Comparison of ENCODE assay signal across 20 mouse cellular contexts in the genomic region with DNA sequence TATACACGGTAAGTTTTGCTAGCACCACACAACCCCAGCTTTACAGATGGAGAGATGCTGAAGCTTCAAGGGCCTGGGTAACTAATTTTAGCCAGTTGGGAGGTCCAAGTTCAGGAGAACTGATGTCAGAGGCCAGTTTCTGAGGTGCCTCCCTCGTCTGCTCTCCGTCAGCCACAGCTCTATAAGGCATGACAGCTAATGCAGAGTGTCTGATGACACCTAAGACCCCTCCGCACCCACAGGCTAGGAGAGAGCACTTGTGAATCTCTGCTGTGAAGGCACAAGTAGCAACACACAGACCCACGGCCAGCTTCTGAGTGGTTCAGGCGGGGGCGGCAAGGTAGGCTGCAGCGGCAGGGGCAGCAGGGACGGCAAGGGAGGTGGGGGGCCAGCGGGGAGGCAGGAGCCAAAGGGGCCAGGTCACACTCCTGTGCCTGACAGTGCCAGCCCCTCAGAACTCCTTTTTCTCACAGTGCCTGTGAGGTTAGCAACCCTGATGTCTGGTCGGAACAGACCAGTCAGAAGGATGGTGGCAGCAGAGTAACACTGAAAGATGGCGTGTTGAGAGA.
DNase-seq lines count a peak whose midpoint lies in the region; ATAC-seq and TF ChIP-seq lines count a peak whose summit lies in the region.
"Had no signal": no experiment of that assay in that cellular context is flagged by ENCODE, and none has a peak within 500 bp of the region (broad histone marks: within the 10 kb centered on the region; RNA-seq: fewer than 3 reads in every experiment).

No protein-coding gene starts in this region.

- TF ChIP-seq CTCF in forebrain, postnatal 0 days (IDR thresholded peaks at IDR 0.05; ENCODE audit: low read depth), result no peak
- 0 out of 2 replicates have a peak, but pooled peaks have one; percentile 16 for TF ChIP-seq CTCF in liver, postnatal 0 days (IDR thresholded peaks at IDR 0.05; ENCODE audit: low read depth)

- DNase-seq in forebrain, embryonic 10.5 days (ENCODE audit: extremely low spot score, low spot score), result no peak
- DNase-seq in forebrain, postnatal 0 days, result no peak
- DNase-seq in heart, adult 8-10 months (ENCODE audit: low spot score), result no peak
- DNase-seq in liver, postnatal 0 days, result no peak
- DNase-seq in heart, postnatal 4 days, result peak; percentile 44
- no peak for DNase-seq in ovary, postnatal 10 days (ENCODE audit: low spot score)
- DNase-seq: adrenal gland, adult 8-10 months; cerebellum, adult 8-10 months; kidney, adult 11 months; kidney, postnatal 10 days; liver, embryonic 13.5 days; retina, postnatal 1 day had no signal

- H3K4me3 ChIP-seq in forebrain, embryonic 10.5 days, result no peak overlapping the region
- no peak overlapping the region for H3K4me3 ChIP-seq in forebrain, postnatal 0 days (ENCODE audit: low read depth, low read length)
- peak overlapping the region; percentile 24 for H3K4me3 ChIP-seq in heart, embryonic 15.5 days
- no peak overlapping the region for H3K4me3 ChIP-seq in liver, postnatal 0 days (ENCODE audit: low read depth, low read length)
- H3K4me3 ChIP-seq in liver, embryonic 12.5 days, result no peak overlapping the region
- H3K4me3 ChIP-seq: left cerebral cortex, adult 2 months; limb, embryonic 12.5 days; liver, embryonic 13.5 days had no signal

- no peak for TF ChIP-seq EP300 in liver, postnatal 0 days (IDR thresholded peaks at IDR 0.05; ENCODE audit: low read depth)

- H3K36me3 ChIP-seq in forebrain, embryonic 10.5 days (replicated peaks), result no peaks in the 10 kb centered on the region
- no peaks in the 10 kb centered on the region for H3K36me3 ChIP-seq in forebrain, postnatal 0 days (ENCODE audit: insufficient read depth)
- no peaks in the 10 kb centered on the region for H3K36me3 ChIP-seq in heart, embryonic 15.5 days
- H3K36me3 ChIP-seq in liver, postnatal 0 days (replicated peaks; ENCODE audit: insufficient read depth, low read length), result no peaks in the 10 kb centered on the region
- no peaks in the 10 kb centered on the region for H3K36me3 ChIP-seq in liver, embryonic 12.5 days
- H3K36me3 ChIP-seq: limb, embryonic 12.5 days; liver, embryonic 13.5 days had no signal

- ATAC-seq in forebrain, postnatal 0 days, result no peak
- peak; percentile 68 for ATAC-seq in heart, embryonic 15.5 days (replicated peaks; ENCODE audit: insufficient number of reproducible peaks, insufficient read depth, low FRiP score, low read depth)
- ATAC-seq in liver, postnatal 0 days, result no peak
- ATAC-seq in liver, embryonic 12.5 days, result no peak
- ATAC-seq: CD4-positive, CD25-positive, alpha-beta regulatory T cell, adult 4 months; forebrain, embryonic 16.5 days; Patski had no signal

- H3K9ac ChIP-seq in forebrain, postnatal 0 days, result no peak overlapping the region
- H3K9ac ChIP-seq in heart, embryonic 15.5 days, result peak overlapping the region; percentile 40
- H3K9ac ChIP-seq in liver, postnatal 0 days (replicated peaks), result no peak overlapping the region
- H3K9ac ChIP-seq in liver, embryonic 12.5 days, result no peak overlapping the region
- H3K9ac ChIP-seq: hindbrain, embryonic 14.5 days; limb, embryonic 12.5 days; liver, embryonic 13.5 days had no signal

- WGBS in forebrain, embryonic 10.5 days, result 89% methylated on average over 12 of the region's 12 CpGs
- 88% methylated on average over 12 of the region's 12 CpGs for WGBS in forebrain, postnatal 0 days
- 32% methylated on average over 12 of the region's 12 CpGs for WGBS in heart, embryonic 15.5 days
- 71% methylated on average over 12 of the region's 12 CpGs for WGBS in liver, postnatal 0 days (ENCODE audit: insufficient replicate concordance)
- WGBS in liver, embryonic 12.5 days (ENCODE audit: insufficient replicate concordance), result 60% methylated on average over 12 of the region's 12 CpGs

- H3K4me1 ChIP-seq in forebrain, embryonic 10.5 days, result 0 out of 2 replicates have a peak, but pooled peaks cover 4% of the 10 kb centered on the region
- no peaks in the 10 kb centered on the region for H3K4me1 ChIP-seq in forebrain, postnatal 0 days (ENCODE audit: insufficient read depth)
- peaks cover 24% of the 10 kb centered on the region for H3K4me1 ChIP-seq in heart, embryonic 15.5 days (replicated peaks)
- H3K4me1 ChIP-seq in liver, postnatal 0 days (ENCODE audit: insufficient read depth), result no peaks in the 10 kb centered on the region
- no peaks in the 10 kb centered on the region for H3K4me1 ChIP-seq in liver, embryonic 12.5 days
- H3K4me1 ChIP-seq: liver, embryonic 13.5 days had no signal

- H3K4me2 ChIP-seq in forebrain, postnatal 0 days (ENCODE audit: low read depth), result no peak overlapping the region
- peak overlapping the region; percentile 51 for H3K4me2 ChIP-seq in heart, embryonic 15.5 days
- no peak overlapping the region for H3K4me2 ChIP-seq in liver, postnatal 0 days (ENCODE audit: low read depth, low read length)
- H3K4me2 ChIP-seq in liver, embryonic 12.5 days, result no peak overlapping the region
- H3K4me2 ChIP-seq: hindbrain, embryonic 14.5 days; limb, embryonic 12.5 days; liver, embryonic 13.5 days had no signal

- no peaks in the 10 kb centered on the region for H3K9me3 ChIP-seq in forebrain, embryonic 10.5 days
- H3K9me3 ChIP-seq in forebrain, postnatal 0 days (ENCODE audit: low read length), result no peaks in the 10 kb centered on the region
- H3K9me3 ChIP-seq in heart, embryonic 15.5 days (replicated peaks), result no peaks in the 10 kb centered on the region
- no peaks in the 10 kb centered on the region for H3K9me3 ChIP-seq in liver, postnatal 0 days (ENCODE audit: low read length)
- H3K9me3 ChIP-seq in liver, embryonic 12.5 days (replicated peaks), result no peaks in the 10 kb centered on the region

- H3K27me3 ChIP-seq in forebrain, embryonic 10.5 days (ENCODE audit: poor library complexity, severe bottlenecking), result no peaks in the 10 kb centered on the region
- H3K27me3 ChIP-seq in forebrain, postnatal 0 days (ENCODE audit: insufficient read depth, low read length), result no peaks in the 10 kb centered on the region
- no peaks in the 10 kb centered on the region for H3K27me3 ChIP-seq in heart, embryonic 15.5 days
- no peaks in the 10 kb centered on the region for H3K27me3 ChIP-seq in liver, postnatal 0 days (ENCODE audit: insufficient read depth, low read length)
- H3K27me3 ChIP-seq in liver, embryonic 12.5 days (replicated peaks), result no peaks in the 10 kb centered on the region
- H3K27me3 ChIP-seq: limb, embryonic 12.5 days; liver, embryonic 13.5 days had no signal

- 0 out of 2 replicates have a peak overlapping the region, but pooled peaks have one; percentile 30 for H3K27ac ChIP-seq in forebrain, embryonic 10.5 days
- no peak overlapping the region for H3K27ac ChIP-seq in forebrain, postnatal 0 days (ENCODE audit: low read depth, low read length)
- H3K27ac ChIP-seq in heart, embryonic 15.5 days, result peak overlapping the region; percentile 89
- H3K27ac ChIP-seq in liver, postnatal 0 days (ENCODE audit: low read depth), result no peak overlapping the region
- no peak overlapping the region for H3K27ac ChIP-seq in liver, embryonic 12.5 days
- H3K27ac ChIP-seq: hindbrain, embryonic 14.5 days; left cerebral cortex, adult 2 months; limb, embryonic 12.5 days; liver, embryonic 13.5 days had no signal

Comparison
In these comparisons a context has a peak if more than half of its experiments do, and no peak if none do; other contexts are left out.
1. H3K27ac ChIP-seq: peak in forebrain, embryonic 10.5 days (single experiment) and heart, embryonic 15.5 days (single experiment); none in forebrain, postnatal 0 days (single experiment), liver, postnatal 0 days (single experiment) and liver, embryonic 12.5 days (single experiment).